12 mouse cellular contexts compared by ENCODE assay signal in genomic region chr2:17585329-17585992, GRCm38 (mm10).
"Had no signal": no experiment of that assay in that cellular context is flagged by ENCODE, and none has a peak within 500 bp of the region (broad histone marks: within the 10 kb centered on the region; RNA-seq: fewer than 3 reads in every experiment).

No protein-coding gene starts in this region.

- H3K4me3 ChIP-seq: left cerebral cortex, adult 2 months; liver, embryonic 13.5 days; midbrain, embryonic 13.5 days had no signal

- ATAC-seq: inflammation-experienced regulatory T-cells, adult 6 months; intestine, embryonic 16.5 days; midbrain, embryonic 13.5 days had no signal

- H3K9me3 ChIP-seq: liver, embryonic 13.5 days; midbrain, embryonic 13.5 days had no signal

- H3K27ac ChIP-seq: left cerebral cortex, adult 2 months; liver, embryonic 13.5 days; macrophage; midbrain, embryonic 13.5 days had no signal

- H3K36me3 ChIP-seq: liver, embryonic 13.5 days; midbrain, embryonic 13.5 days had no signal

- DNase-seq: kidney, adult 18-20 months; kidney, adult 9 months; kidney, postnatal 36 days; layer of hippocampus, postnatal 36 days; liver, embryonic 13.5 days; thymus, adult 18-20 months; thymus, postnatal 36 days had no signal

- H3K4me1 ChIP-seq: liver, embryonic 13.5 days; midbrain, embryonic 13.5 days had no signal

- H3K27me3 ChIP-seq: liver, embryonic 13.5 days; midbrain, embryonic 13.5 days had no signal

- H3K9ac ChIP-seq: liver, embryonic 13.5 days; midbrain, embryonic 13.5 days had no signal

- H3K4me2 ChIP-seq: liver, embryonic 13.5 days; midbrain, embryonic 13.5 days had no signal
